Mouse (Mus musculus) left cerebral cortex, postnatal 25 days (tissue): ENCODE data around the gene Defb20. TPM values are rescaled to one million over a fixed set of nuclear protein-coding genes. Genes with fewer than 3 reads are reported as not detected.

Source experiments
- DNase-seq, 2 experiments: peaks; one replicate each; pipeline ENCODE4 v3.0.0; 2022; ENCODE audit warnings: low spot score in 2 of 2, mixed read lengths in 1 of 2
- intact Hi-C: fragments of 180-260 bp; cut with DNase I; formaldehyde crosslinking; loops from one replicate; pipeline ENCODE4 v1.15.1; 2025
- total RNA-seq, 2 experiments: library from RNA; stranded (reverse); gene quantifications; 2 replicates each; pipeline ENCODE4 v1.2.3; 2021

The Defb20 gene
- total RNA-seq, 2 experiments from 2014 or later: not detected

DNA sequence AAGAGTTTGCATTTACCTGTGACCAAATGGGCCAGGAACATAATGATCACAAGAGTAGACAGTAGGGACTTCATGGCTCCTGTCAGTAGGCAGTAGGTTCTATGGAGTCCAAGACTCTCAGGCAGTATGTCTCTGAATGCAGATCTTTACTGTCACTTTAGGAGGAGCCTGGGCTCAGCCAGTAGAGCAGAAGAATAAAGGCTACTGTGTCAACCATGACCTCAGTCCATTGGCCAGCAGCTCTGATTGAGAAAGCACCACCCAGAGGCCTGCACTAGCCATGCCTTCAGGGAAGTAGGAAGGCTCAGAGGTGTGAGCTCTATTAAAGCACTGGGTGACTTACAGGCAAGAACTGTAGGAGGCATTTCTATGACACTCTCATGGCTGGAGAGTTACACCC, 13.2 kb downstream of the Defb20 start, which contains the start of gene Defb22:
Gene Defb22 (minus strand): TSS at position 101 of the 400 bp plus-strand sequence.
- intact Hi-C loops: no loop called here
- no peak for DNase-seq

DNA sequence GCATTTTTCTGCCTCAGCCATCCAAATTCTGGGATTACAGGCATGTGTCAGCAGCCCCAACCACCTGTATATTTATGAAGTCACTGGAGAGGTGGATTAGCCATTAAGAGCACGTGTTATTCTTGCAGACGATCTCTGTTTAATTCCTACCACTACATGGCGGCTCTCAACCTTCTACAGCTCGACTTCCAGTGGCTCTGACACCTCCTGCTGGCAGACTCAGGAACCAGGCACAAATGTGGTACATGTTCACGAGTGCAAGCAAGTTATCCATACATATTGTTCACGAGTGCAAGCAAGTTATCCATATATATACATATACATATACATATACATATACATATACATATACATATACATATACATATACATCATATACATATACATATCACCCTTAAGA, 16.3 kb downstream of the Defb20 start:
- DNase-seq: no peak

DNA sequence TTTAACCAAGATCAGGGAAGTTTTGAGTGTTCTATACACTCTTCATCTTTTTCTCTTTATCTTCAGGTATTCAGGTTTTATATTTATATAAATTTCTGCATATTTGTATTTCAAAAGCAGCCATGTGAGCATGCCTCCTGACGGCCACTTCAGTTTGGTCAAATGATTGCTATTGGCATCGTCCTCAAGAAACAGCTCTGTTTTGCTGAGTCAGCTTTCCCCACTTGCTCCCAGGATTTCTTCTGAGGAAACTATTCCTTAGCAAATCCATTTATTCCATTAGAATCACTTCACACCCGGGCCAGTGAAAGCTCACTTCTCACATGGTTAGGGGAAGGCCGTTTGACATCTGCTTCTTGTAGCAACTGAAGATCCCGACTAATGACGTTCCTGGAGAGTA, 21.2 kb downstream of the Defb20 start:
- intact Hi-C loops: no loop called here
- no peak for DNase-seq

More for the DNA sequence above, 16.3 kb downstream of the Defb20 start:
- intact Hi-C loops: no loop called here

DNA sequence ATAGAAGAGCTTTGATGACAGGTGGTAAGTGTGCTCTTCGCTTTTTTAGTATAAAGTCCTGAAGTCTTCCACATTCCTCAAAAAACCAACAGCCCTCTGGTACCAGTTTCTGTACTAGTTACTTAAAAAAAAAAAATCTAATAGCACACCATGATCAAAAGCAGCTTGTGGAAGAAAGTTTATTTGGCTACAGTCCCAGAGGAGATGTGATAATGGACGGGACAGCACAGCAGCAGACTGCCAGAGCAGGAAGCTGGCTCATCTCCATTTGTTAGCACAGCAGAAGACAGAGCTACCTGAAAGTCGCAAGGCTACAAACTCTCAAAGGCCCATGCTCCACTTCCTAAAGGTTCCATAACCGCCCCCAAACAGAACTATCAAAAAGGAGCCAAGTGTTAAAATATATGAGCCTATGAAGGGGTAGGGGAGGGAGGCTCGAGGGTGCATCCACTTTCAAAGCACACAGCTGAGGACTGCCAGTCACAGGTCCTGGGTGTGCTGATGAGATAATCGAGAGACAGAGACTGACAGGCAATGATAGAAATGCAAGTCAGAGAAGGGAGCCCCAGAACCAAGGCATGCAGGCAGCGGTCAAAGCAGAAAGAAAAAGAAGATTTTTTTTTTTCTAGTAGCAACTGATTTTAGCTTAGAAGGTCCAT, 23.5 kb downstream of the Defb20 start:
- DNase-seq: no peak
- intact Hi-C loops: no loop called here

DNA sequence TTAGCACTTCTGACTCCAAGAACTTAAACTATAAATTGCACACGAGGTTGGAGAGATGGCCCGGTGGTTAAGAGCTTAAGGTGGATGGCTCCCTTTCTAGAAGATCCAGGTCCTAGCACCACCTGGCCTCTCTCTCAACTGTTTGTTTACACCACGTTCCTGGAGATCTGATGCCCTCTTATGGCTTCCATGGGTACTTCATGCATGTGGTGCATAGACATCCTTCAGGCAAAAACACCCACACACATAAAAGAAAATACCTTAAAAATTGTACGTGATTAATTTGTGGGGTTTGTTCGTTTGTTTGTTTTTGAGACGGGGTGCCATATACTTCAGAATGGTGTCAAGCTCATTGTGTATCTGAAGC, 24.0 kb downstream of the Defb20 start:
- no peak for DNase-seq
- intact Hi-C loops: no loop called here

DNA sequence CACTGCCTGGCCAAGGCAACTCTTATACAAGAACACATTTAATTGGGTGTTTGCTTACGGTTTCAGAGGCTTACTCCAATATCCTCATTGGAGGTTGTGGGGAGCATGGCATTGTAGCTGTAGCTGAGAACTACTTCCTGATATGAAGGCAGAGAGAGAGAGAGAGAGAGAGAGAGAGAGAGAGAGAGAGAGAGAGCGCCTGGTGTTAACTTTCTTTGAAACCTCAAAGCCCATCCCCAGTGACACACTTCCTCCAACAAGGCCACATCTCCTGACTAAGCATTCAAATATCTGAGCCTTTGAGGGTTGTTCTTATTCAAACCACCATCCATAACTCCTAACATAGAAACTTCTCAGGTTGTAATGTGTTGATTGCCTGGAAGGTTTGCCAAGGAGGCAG, 27.1 kb downstream of the Defb20 start:
- intact Hi-C loops: no loop called here
- no peak for DNase-seq

DNA sequence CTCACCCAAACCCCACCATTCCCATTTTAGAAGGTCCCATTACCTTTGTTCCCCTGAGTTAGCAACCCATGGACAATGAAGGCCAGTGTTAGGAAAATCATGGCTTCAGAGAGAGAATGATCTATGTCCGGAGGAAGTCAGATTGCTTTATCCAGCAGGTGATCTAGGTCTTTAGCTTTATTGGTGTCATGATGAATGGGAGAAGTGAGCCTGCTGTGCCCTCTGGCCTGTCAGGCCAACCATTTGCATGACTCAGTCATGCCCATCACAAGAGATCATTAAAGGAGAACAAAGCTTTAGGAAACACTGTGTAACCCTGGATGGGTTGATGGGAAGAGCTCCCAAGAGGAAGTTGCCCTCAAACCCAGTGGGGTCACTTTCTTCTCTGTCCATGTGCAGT, 34.7 kb downstream of the Defb20 start, which contains the start of gene Defb26:
Gene Defb26 (minus strand): TSS at position 101 of the 400 bp plus-strand sequence.
- DNase-seq: no peak
- intact Hi-C loops: no loop called here

DNA sequence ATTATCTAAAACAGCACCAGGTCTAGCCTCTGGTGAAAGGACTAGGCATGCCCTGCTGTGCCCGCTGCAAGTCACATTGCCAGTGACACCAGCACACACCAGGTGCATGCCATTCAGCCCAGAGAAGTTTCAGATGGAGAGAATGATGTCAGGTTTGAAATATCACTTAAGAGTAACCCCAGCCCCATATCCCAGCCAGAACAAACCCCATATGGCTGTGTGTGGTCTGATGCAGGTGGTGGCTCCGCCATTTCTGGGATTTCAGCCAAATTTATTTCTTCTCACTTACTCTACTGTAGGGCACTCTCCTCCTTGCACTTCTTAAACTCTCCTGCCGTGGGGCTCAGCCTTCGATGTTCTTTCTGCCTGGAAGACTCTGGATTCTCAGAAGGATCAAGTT, 39.2 kb downstream of the Defb20 start:
- no peak for DNase-seq
- intact Hi-C loops: no loop called here

DNA sequence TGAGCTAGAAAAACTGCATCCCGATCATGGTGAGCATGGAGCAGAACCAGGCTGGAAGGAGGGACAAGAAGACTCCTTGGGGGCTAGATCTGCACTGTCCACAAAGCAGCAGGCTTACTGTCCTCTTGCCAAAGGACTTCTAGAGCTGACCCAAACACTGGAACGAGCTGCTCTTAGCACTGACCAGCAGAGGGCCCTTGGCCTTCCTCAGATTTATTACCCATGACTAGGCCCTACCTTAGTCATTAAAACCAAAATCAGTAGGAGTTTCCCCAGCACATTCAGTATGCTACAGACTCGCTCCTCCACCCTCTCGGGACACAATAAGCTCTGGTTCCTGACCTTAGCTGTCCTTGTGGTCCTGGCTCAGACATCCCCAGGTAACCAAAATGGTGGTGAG, 41.1 kb downstream of the Defb20 start, which contains the start of gene Defb28:
Gene Defb28 (plus strand): TSS at position 275 of the 400 bp plus-strand sequence.
- no peak for DNase-seq
- intact Hi-C loops: no loop called here

Other genes with a start within 250 kb of the Defb20 start
- gene Tbc1d20, start 183.2 kb upstream of the Defb20 start, total RNA-seq: 10 to 100 TPM; 56.0 to 57.0 TPM
- 100 to 1,000 TPM; 101 to 117 TPM for gene Rbck1, start 144.4 kb upstream of the Defb20 start, total RNA-seq
- gene Trib3, start 133.0 kb upstream of the Defb20 start, total RNA-seq: under 1 TPM; 0.66 to 0.76 TPM
- gene Nrsn2, start 100.4 kb upstream of the Defb20 start, total RNA-seq: 10 to 100 TPM; 73.5 to 90.0 TPM
- 10 to 100 TPM; 14.0 to 15.6 TPM for gene Sox12, start 79.0 kb upstream of the Defb20 start, total RNA-seq
- gene Zcchc3, start 62.0 kb upstream of the Defb20 start, total RNA-seq: 1 to 10 TPM; 9.5 to 9.9 TPM
- gene 6820408C15Rik, start 61.5 kb upstream of the Defb20 start, total RNA-seq: 1 to 10 TPM; 2.1 to 2.2 TPM
- not detected for gene Defb23, start 12.4 kb upstream of the Defb20 start, total RNA-seq
- gene Defb22, start 13.1 kb downstream of the Defb20 start, total RNA-seq: not detected
- not detected for gene Defb26, start 34.6 kb downstream of the Defb20 start, total RNA-seq
- not detected for gene Defb28, start 41.2 kb downstream of the Defb20 start, total RNA-seq
- gene Defb29, start 63.0 kb downstream of the Defb20 start, total RNA-seq: not detected
- gene Gm17416, start 92.3 kb downstream of the Defb20 start, total RNA-seq: not detected
- gene Defb21, start 95.7 kb downstream of the Defb20 start, total RNA-seq: not detected
- not detected for gene Defb19, start 103.2 kb downstream of the Defb20 start, total RNA-seq
- gene Defb45, start 122.3 kb downstream of the Defb20 start, total RNA-seq: not detected
- not detected for gene Defb36, start 127.3 kb downstream of the Defb20 start, total RNA-seq
- gene Defb25, start 146.0 kb downstream of the Defb20 start, total RNA-seq: not detected
- gene Rem1, start 149.9 kb downstream of the Defb20 start, total RNA-seq: 1 to 10 TPM; 1.1 TPM
- gene H13, start 192.4 kb downstream of the Defb20 start, total RNA-seq: 10 to 100 TPM; 73.1 to 85.4 TPM
- gene Mcts2, start 210.0 kb downstream of the Defb20 start, total RNA-seq: 10 to 100 TPM; 21.3 to 24.5 TPM